Mouse (Mus musculus) cerebellum, adult 11-12 months (tissue): ENCODE measurements at regions not wholly inside any gene's neighbourhood (a gene's known extent, or its start where the extent isn't known, plus 50 kb on each side); places are given as distances from the start of the nearest gene placed in this dataset.

Source experiments
- DNase-seq: peaks from one replicate; pipeline ENCODE4 v3.0.0; 2022

- no peak for DNase-seq
Observed at GRCm38 (mm10) chr10:92625781-92626180, 96.4 kb downstream of the Nedd1 start.

- no peak for DNase-seq
Observed at GRCm38 (mm10) chr10:92615684-92616379, 106.4 kb downstream of the Nedd1 start.

GRCm38 (mm10) chr10:92614341-92614740, 107.9 kb downstream of the Nedd1 start:
- DNase-seq, result no peak

- no peak for DNase-seq
Observed at GRCm38 (mm10) chr10:92611060-92611459, 111.2 kb downstream of the Nedd1 start.

GRCm38 (mm10) chr10:92606761-92607160, 115.5 kb downstream of the Nedd1 start:
- no peak for DNase-seq

DNA sequence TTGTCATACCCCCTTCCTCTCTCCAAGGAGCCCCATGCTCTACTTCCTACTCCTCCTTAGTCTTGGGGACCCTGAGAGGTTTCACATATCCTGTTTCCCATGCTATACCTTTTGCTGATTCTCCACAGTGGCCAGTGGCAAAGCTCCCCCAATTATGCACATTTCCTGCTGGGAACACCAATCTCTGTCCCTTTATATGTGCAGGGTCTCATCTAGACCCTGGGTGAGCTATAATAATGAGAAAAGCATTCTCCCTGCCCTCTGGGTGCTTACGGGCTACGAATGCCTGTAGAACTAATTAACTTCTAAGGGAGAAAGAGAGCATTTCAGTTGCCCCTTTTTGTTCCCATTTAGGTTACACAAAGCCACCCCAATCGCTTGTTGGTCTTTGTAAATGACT, 116.6 kb downstream of the Nedd1 start:
- DNase-seq, result no peak

DNA sequence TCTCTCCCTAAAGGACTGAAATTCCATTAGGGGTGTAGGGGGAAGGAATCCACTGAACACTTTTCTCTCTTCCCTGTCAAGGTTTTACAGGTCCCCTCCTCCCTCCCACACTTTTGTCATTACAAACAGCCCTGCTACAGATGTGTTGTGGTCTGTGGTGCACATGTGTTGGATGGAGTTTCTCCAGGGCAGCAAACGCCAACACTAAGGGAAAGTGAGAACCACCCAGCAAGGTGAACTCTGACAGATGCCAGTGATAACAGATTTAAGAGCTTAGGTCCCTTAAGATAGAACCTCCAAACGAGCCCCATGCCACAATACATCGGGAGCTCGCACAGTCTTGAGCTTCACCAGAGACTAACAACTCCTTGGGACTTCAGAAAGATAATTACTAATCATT, 122.1 kb downstream of the Nedd1 start:
- no peak for DNase-seq

DNA sequence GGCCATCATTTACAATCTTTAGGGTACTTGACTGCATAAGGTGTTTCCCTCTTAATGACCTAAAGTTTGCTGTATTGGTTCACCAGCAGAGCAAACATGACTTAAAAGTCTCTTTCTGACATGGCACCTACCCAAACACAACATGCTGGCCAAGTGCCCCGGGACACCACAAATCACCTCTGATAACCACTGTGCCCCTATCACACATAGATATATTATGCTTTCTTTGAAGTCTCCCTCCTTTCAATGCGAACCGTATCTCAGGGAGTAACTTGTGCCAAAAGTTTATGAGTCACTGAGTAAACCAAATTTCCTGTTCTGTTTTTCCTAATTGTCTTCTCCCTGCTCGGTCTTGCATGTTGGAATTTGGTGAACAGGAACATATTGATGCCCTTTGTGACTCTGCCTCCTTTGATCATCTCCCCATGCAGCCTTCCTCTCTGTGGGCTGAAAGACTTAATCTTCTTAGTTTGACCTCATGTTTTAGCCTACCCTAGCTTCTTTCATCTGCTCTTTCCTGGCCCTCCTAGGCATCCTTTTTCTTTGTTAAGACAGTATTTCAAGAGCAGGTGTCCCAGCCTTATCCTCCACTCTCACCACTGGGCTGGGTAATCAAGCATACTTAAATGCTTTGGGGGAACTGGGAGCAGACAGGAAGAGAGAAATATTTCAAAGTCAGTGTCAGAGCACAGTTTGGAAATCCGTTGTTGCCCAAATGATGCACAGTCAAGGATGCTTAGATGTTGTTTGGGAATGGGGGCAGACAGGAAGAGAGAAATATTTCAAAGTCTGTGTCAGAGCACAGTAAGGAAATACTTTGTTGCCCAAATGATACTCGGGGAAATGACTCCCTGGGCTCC, 126.5 kb downstream of the Nedd1 start:
- no peak for DNase-seq

GRCm38 (mm10) chr10:92593947-92594460, 128.2 kb downstream of the Nedd1 start:
- DNase-seq, result no peak

- no peak for DNase-seq
Observed at GRCm38 (mm10) chr10:92578872-92579271, 143.3 kb downstream of the Nedd1 start.

GRCm38 (mm10) chr10:92570496-92570895, 151.7 kb downstream of the Nedd1 start:
- DNase-seq, result no peak

DNA sequence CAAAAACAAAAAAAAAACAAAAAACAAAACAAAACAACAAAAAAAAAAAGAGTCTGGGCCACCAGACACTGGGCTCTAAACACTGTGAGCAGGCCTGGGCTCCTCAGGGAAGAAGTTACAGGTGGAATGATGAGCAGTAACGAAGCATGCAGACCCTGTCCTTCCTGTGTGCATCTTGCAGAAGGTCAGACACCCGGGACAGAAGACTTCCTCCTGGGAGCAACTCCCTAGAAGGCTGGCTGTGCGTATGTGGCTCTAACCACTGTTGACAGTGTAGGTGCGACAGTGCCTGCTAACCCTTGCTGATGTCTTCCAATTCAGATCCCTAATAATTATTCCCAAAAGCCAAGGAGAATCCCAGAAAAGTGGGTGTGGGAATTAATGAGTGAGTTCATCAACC, 164.8 kb downstream of the Nedd1 start:
- DNase-seq, result no peak

DNA sequence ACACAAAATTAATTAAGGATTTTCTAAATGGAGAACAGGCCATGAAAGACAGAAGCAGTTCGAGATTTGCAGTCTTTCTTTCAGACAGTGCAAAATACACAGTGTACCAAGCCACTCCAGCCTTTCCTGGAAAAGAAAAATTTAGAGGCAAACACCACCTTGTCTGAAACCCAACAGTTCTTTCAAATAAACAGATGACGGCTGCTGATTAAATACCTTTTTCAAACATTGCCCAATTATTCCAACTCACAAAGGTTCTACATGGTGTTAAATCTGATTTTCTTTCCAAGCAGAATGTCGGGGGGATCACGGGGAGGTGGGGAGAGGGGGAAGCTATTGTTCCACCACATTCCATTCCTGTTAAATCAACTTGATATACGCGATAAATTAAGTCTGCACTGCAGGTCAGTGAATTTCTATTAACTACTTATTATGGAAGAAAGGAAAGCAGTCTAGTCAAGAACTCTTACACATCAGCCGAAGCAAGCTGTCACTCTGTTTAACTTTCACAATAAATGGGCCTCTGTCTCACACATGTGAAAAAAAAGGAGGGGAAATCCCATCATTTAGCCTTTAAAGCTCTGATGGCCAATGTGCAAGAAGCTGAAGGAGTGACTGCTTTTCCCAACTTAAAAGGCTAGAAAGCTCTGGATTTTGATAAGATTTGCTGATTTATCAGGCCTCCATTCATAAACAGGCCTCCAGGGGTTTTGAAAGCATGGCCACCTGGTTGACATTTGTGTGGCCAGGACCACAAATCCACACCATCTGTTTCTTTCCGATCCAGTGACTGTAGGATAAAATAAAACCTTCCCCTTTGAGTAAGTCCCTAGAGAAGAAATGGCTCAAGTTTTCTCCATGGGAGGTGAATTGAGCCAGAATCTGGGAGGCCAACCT, 165.4 kb downstream of the Nedd1 start:
- no peak for DNase-seq

- no peak for DNase-seq
Observed at GRCm38 (mm10) chr10:92555727-92556525, 166.3 kb downstream of the Nedd1 start.

DNA sequence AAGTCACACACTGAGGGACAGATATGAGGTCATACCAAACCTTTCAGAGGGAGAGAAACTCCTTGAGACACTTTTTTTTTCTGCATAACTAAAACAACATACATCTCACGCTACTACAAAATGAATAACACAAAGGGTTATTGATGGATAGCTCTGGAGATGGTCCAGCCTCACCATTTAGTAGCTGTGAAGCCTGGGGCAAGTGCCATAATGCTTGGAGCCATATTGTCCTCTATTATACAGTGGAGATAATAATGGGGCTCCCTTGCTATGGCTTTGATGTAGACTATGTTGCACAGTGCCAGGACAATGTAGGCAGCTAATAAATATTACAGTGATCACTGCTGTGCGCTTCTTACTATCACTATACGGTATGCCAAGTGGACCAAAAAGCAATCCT, 168.3 kb downstream of the Nedd1 start:
- no peak for DNase-seq

GRCm38 (mm10) chr10:92548875-92549586, 173.2 kb downstream of the Nedd1 start:
- no peak for DNase-seq

- no peak for DNase-seq
Observed at GRCm38 (mm10) chr10:92538433-92538832, 183.8 kb downstream of the Nedd1 start.

DNA sequence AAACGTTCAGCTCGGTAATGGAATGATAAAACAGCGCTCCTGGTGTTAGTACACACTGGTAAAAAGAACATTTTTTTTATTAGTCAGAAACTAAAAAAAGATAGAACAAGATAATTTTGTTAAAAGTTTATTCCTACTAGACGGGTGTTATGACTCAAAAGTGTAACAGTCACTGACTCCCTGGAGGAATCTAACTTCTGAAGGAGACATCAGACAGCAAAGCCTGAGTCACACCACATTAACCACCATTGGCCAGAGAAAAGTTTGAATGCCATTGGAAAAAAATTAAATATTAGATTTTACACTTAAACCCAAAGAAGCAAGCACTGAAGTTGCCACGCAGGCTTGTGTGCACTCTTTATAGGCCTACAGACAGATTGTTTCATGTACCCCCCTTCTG, 205.3 kb downstream of the Nedd1 start:
- DNase-seq, result no peak

DNA sequence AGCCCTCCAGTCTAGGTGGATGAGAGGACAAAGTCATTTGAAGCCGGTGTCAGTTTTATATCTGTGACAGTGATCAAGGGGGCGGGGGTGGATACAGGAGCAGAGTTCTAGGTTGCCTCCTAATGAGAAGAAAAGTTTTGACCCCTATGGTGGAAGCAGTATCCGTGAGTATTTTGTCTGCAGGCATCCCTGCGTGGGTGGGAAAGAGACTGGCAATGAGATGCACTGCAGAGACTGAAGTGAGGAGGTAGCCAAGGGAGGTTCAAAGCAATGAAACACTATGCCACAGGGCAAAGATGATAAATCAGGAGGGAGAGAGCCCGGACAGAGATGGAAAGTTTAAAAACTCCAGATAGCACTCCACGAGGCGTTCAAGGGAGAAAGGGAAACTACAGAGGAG, 210.5 kb downstream of the Nedd1 start:
- no peak for DNase-seq

- no peak for DNase-seq
Observed at GRCm38 (mm10) chr10:92510677-92511076, 211.5 kb downstream of the Nedd1 start.

DNA sequence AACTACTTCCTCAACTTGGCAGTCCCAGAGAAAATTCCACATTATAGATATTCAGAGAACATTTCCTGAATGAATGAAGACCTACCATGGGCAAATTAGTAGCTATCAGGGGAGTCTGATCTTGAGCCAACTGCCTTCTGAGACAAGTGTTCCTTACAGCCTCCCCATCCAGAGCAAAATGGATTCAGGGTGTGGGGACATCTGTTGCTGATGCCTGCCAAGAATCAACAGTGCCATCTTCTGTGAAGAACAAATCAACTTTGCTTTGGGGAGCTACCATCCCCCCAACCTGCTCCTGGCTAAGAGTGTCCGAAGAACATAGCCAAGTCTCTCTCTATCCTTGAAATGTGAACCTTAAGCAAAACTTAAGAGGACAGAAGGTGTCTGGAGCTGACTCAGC, 217.9 kb downstream of the Nedd1 start:
- no peak for DNase-seq

GRCm38 (mm10) chr10:92483592-92483991, 238.6 kb downstream of the Nedd1 start:
- DNase-seq, result no peak
